In genomic region chr3:119782946-119783701, GRCm38 (mm10) we compare ENCODE assay signal across 8 mouse cellular contexts. TPM values are rescaled to one million over a fixed set of nuclear protein-coding genes. Genes with fewer than 3 reads are reported as not detected.
A peak's percentile ranks its signal among the peaks of the same experiment; 100 is the strongest.
DNase-seq lines count a peak whose midpoint lies in the region; ATAC-seq lines count a peak whose summit lies in the region.

No protein-coding gene starts in this region.

- peak; percentile 95 for ATAC-seq in intestine, embryonic 15.5 days

- WGBS in intestine, embryonic 15.5 days, result under 1% methylated on average over 75 of the region's 89 CpGs

- intact Hi-C loops in gastrocnemius, postnatal 36 days (cut with DNase I), result no loop called here
- intact Hi-C loops in left cerebral cortex, postnatal 25 days (cut with DNase I), result loop anchor here (5.0 to 10.0 kb wide), 3 partner anchors 164 to 1324 kb away; no protein-coding TSS in a partner anchor

- peak overlapping the region; percentile 85 for H3K4me3 ChIP-seq in intestine, embryonic 15.5 days (replicated peaks)

- 0 out of 2 replicates have a peak, but pooled peaks cover 3% of the 10 kb centered on the region for H3K4me1 ChIP-seq in intestine, embryonic 15.5 days (replicated peaks)

- H3K4me2 ChIP-seq in intestine, embryonic 15.5 days (replicated peaks), result peak overlapping the region; percentile 66

- H3K36me3 ChIP-seq in intestine, embryonic 15.5 days, result no peaks in the 10 kb centered on the region

- no peaks in the 10 kb centered on the region for H3K27me3 ChIP-seq in intestine, embryonic 15.5 days (replicated peaks)

- peak; percentile 73 for DNase-seq in adrenal gland, adult 8-10 months
- peak; percentile 71 for DNase-seq in embryo, embryonic 11.5 days (ENCODE audit: low read depth, low spot score)
- DNase-seq in gastrocnemius, postnatal 36 days, result peak; percentile 78 to 84
- peak; percentile 85 to 90 for DNase-seq in left cerebral cortex, postnatal 25 days (ENCODE audit: low spot score in 2 of 2)
- DNase-seq in mesoderm, embryonic 11.5 days (ENCODE audit: low read depth, low spot score), result peak; percentile 83
- DNase-seq in right cerebral cortex, postnatal 25 days, result peak; percentile 89
- DNase-seq in urinary bladder, postnatal 4 days (ENCODE audit: low spot score in 2 of 2), result peak; percentile 80 to 86

- peak overlapping the region; percentile 93 for H3K9ac ChIP-seq in intestine, embryonic 15.5 days

- H3K27ac ChIP-seq in intestine, embryonic 15.5 days, result peak overlapping the region; percentile 96

- no peaks in the 10 kb centered on the region for H3K9me3 ChIP-seq in intestine, embryonic 15.5 days

RNA-seq across cellular contexts. Expression of gene Ptbp2, which starts 1.1 kb away (rescaled TPM):
- total RNA-seq in adrenal gland, adult 8-10 months (2022), result 10 to 100 TPM; 26.0 to 58.2 (median 38.9) TPM
- total RNA-seq in gastrocnemius, postnatal 36 days (2021), result 10 to 100 TPM; 13.6 to 21.1 TPM
- 40.3 and 49.5 TPM in 2 replicates for polyA plus RNA-seq in intestine, embryonic 15.5 days (2015; fragmentation: Nextera tagmentation; extraction: Ambion mirVana)
- total RNA-seq in left cerebral cortex, postnatal 25 days (2021), result 100 to 1,000 TPM; 108 to 111 TPM

Comparison
In these comparisons a context has a peak if more than half of its experiments do, and no peak if none do; other contexts are left out.
1. Peak in every context shown above with its lines: DNase-seq, ATAC-seq, H3K4me3 ChIP-seq and H3K27ac ChIP-seq.